Mouse (Mus musculus): ENCODE results near the gene Htr1b.

DNA sequence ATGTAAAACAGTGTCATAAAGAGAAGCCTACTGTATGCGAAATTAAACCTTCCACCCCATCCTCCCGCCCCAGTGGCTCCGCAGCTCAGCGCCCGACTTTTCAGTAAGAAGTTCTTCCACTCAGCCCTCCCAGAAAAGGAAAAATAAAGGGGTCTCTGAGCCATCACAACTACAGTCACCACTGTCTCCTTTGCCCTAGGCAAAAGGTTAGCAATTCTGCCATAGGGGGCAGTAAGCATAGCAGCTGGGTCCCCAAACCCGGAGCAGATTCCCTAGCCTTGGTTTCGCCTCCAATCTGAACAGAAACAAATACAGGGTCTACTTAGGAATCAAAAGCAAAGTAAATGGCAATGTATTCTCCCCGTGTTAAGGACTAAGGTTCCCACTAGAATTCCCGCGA, 535 bp upstream of the Htr1b start:
- TF ChIP-seq CTCF (conservative IDR thresholded peaks at IDR 0.05; ENCODE audit: low read length) (no peak), POU5F1 (IDR thresholded peaks at IDR 0.05; ENCODE audit: borderline replicate concordance, low read length) (no peak)
